Mouse (Mus musculus): Measurements from ENCODE around the gene Galnt15. TPM values are rescaled to one million over a fixed set of nuclear protein-coding genes. Genes with fewer than 3 reads are reported as not detected.

The Galnt15 gene
- not detected in 2 replicates for polyA plus RNA-seq (2014; fragmentation: Nextera tagmentation; extraction: Ambion mirVana)

DNA sequence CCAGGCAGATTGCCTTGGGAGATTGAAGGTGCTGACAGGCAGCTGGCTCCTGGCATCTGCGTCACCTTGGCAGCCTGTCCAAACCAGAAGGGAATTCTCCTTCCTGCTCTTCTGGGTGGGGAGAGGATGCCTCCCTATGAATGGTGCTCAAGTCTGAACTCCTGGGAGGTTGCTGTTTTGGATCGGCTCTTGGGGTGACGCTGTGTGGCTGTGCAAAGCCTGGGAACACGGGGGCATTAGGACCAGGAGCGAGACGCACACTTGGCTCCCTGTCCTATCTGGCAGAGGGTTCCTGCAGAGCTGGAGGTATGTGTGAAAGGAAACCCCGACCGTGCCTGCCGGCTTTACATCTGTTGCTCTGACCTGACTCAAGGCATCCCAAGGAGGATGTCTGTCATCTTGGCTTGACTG is at the start of gene Galnt15:
Gene Galnt15, plus strand, starts transcription at position 309 of the 411 bp plus-strand sequence.
- no peak within 1 kb of the TSS for H3K4me3 ChIP-seq (ENCODE audit: low read depth, low read length)
- peak; percentile 34 for DNase-seq (ENCODE audit: low spot score)
- no peaks in the 10 kb centered on the region for H3K27me3 ChIP-seq (ENCODE audit: control insufficient read depth, insufficient read depth, low read length)
- ATAC-seq (ENCODE audit: insufficient number of reproducible peaks, low FRiP score, low TSS enrichment, low read depth) = no peak
- H3K9me3 ChIP-seq (ENCODE audit: control insufficient read depth, low read length) = no peaks in the 10 kb centered on the region
- peaks cover 10% of the 10 kb centered on the region; the same call in 1 of the 2 replicates for H3K4me1 ChIP-seq (ENCODE audit: control insufficient read depth, insufficient read depth, low read length)
- H3K27ac ChIP-seq (replicated peaks; ENCODE audit: low read depth, low read length) = no peak within 1 kb of the TSS
- no peaks in the 10 kb centered on the region for H3K36me3 ChIP-seq (ENCODE audit: control insufficient read depth, insufficient read depth, low read length)
- no peak within 1 kb of the TSS for H3K9ac ChIP-seq (ENCODE audit: low read length)
- peak within 1 kb of the TSS; percentile 7; the same call in 1 of the 2 replicates for H3K4me2 ChIP-seq (ENCODE audit: low read depth, severe bottlenecking)
- 12% methylated on average over 9 of the region's 9 CpGs for WGBS

DNA sequence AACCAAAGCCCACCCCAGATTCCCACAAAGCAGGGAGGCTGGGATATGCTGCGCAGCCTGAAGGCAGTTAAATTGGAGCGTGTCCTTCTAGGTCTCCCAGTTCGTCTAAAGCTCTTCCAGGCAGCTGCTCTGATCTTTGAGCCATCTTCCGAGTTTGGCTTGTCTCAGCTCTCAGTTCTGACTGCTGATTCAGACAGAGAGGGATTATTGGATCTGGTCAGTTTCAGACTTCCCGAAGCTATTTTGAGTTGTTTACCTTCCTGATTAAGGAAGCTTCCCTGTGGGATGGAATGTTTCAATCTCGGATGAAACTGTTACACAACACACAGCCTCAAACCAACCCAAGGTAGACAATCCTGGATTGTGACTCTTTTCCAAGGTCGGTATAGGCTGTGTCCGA is 34.8 kb upstream of the Galnt15 start:
- DNase-seq (ENCODE audit: low spot score) = no peak
- no peak overlapping the region for H3K4me2 ChIP-seq (ENCODE audit: low read depth, severe bottlenecking)
- H3K4me3 ChIP-seq (ENCODE audit: low read depth, low read length) = no peak overlapping the region
- no peaks in the 10 kb centered on the region for H3K4me1 ChIP-seq (ENCODE audit: control insufficient read depth, insufficient read depth, low read length)
- H3K9me3 ChIP-seq (ENCODE audit: control insufficient read depth, low read length) = no peaks in the 10 kb centered on the region
- no peak overlapping the region for H3K27ac ChIP-seq (replicated peaks; ENCODE audit: low read depth, low read length)
- ATAC-seq (ENCODE audit: insufficient number of reproducible peaks, low FRiP score, low TSS enrichment, low read depth) = no peak
- 61% methylated on average over 8 of the region's 8 CpGs for WGBS
- no peaks in the 10 kb centered on the region for H3K36me3 ChIP-seq (ENCODE audit: control insufficient read depth, insufficient read depth, low read length)
- H3K9ac ChIP-seq (ENCODE audit: low read length) = no peak overlapping the region
- H3K27me3 ChIP-seq (ENCODE audit: control insufficient read depth, insufficient read depth, low read length) = no peaks in the 10 kb centered on the region

DNA sequence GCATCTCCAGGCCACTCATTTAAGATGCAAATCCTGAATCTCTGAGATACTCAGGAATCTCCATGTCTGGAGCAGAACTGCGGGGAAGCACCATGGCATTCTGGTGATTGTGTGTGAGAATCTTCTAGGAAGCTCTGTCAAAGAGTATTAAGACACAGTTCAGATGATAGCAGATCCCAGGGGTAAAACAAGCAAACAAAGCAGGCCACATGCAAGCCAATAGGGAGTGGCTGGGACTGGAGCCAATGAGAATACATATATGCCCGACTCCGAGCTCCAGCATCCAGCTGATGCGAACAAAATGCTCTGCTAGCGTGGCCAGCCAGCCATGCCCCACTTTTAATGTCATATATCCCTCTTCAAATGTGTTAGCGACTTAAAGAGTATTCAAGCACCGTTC is 27.8 kb upstream of the Galnt15 start:
- no peak overlapping the region for H3K9ac ChIP-seq (ENCODE audit: low read length)
- H3K36me3 ChIP-seq (ENCODE audit: control insufficient read depth, insufficient read depth, low read length) = no peaks in the 10 kb centered on the region
- no peak overlapping the region for H3K4me3 ChIP-seq (ENCODE audit: low read depth, low read length)
- DNase-seq (ENCODE audit: low spot score) = no peak
- H3K27ac ChIP-seq (replicated peaks; ENCODE audit: low read depth, low read length) = no peak overlapping the region
- WGBS = 89% methylated on average over 7 of the region's 7 CpGs
- H3K27me3 ChIP-seq (ENCODE audit: control insufficient read depth, insufficient read depth, low read length) = no peaks in the 10 kb centered on the region
- ATAC-seq (ENCODE audit: insufficient number of reproducible peaks, low FRiP score, low TSS enrichment, low read depth) = no peak
- no peak overlapping the region for H3K4me2 ChIP-seq (ENCODE audit: low read depth, severe bottlenecking)
- no peaks in the 10 kb centered on the region for H3K9me3 ChIP-seq (ENCODE audit: control insufficient read depth, low read length)
- H3K4me1 ChIP-seq (ENCODE audit: control insufficient read depth, insufficient read depth, low read length) = no peaks in the 10 kb centered on the region

DNA sequence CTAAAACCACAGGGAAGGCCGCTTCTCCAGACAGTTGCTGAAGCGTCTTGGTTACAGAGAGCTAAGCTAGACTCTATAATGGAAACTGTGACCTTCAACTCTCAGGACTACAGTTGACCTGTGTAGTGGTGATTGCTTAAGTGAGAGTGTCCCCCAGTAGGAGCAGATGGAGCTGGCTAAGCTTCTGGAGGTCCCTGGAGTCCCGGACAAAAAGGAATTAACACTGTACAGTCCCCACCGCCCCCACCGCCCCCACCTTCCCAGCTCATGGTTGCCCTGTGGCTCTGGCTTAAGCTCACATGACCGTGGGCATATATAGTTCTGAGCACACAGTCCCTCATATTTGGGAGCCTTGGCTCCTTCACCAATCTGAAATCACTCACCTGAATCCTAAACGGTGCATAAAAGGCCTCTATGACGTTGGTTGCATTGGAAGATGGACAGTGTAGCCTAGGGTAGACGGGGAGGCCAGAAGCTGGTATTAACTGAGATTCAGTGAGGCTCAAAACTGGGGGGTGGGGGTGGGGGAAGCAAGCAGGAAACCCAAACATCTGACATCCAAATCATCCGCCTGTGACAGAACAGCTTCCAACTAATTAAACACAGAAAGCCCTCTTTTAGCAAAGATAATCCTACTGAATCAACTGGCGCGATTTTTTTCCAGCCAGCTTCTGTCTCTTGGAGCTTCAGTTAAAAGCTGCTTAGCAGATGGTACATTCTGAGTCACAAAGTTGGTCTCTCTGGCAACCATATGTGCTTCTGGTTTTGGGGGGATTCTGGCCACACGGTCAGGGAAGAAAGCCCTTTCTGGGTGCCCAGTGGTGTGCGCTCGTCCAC is 26.1 kb upstream of the Galnt15 start:
- H3K9me3 ChIP-seq (ENCODE audit: control insufficient read depth, low read length) = no peaks in the 10 kb centered on the region
- H3K27me3 ChIP-seq (ENCODE audit: control insufficient read depth, insufficient read depth, low read length) = no peaks in the 10 kb centered on the region
- H3K27ac ChIP-seq (replicated peaks; ENCODE audit: low read depth, low read length) = no peak overlapping the region
- H3K9ac ChIP-seq (ENCODE audit: low read length) = no peak overlapping the region
- no peak overlapping the region for H3K4me3 ChIP-seq (ENCODE audit: low read depth, low read length)
- ATAC-seq (ENCODE audit: insufficient number of reproducible peaks, low FRiP score, low TSS enrichment, low read depth) (no peak), DNase-seq (ENCODE audit: low spot score) (no peak)
- H3K4me1 ChIP-seq (ENCODE audit: control insufficient read depth, insufficient read depth, low read length) = no peaks in the 10 kb centered on the region
- H3K4me2 ChIP-seq (ENCODE audit: low read depth, severe bottlenecking) = no peak overlapping the region
- 77% methylated on average over 15 of the region's 15 CpGs for WGBS
- no peaks in the 10 kb centered on the region for H3K36me3 ChIP-seq (ENCODE audit: control insufficient read depth, insufficient read depth, low read length)

DNA sequence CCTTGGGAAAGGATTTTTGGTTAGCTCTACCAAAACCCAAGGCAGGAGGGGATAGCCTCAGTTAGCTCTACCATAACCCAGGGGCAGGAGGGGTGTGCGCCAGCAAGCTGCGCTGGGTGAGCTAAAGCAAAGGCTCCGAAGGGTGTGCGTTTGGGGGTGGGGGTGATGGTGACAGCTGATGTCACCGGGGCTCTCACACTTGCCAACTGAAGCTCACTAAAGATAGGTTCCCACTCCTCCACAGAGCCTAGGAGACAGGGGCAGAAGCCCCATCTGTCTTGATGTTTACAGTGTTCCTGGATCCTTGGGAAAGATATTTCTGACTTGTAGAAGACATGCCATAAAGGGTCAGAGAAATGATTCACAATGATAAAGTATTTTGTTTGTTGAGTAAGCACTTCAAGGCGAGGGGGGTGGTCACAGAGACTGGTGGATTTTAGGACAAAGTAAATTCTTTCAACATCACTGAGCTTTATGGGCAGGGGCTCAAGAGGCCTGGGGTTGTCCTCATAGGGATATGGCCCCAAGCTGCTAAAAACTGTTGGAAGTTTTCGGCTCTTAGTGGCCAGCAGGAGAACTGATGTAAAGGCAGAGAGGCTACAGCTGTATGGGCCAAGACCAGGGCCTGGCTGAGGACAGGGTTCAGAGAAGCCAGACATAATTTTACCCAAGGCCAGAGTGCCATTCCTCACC is 24.7 kb upstream of the Galnt15 start:
- no peak for DNase-seq (ENCODE audit: low spot score)
- ATAC-seq (ENCODE audit: insufficient number of reproducible peaks, low FRiP score, low TSS enrichment, low read depth) = no peak
- Histone ChIP-seq H3K4me2 (ENCODE audit: low read depth, severe bottlenecking) (no peak overlapping the region), H3K9ac (ENCODE audit: low read length) (no peak overlapping the region), H3K4me3 (ENCODE audit: low read depth, low read length) (no peak overlapping the region), H3K27me3 (ENCODE audit: control insufficient read depth, insufficient read depth, low read length) (no peaks in the 10 kb centered on the region), H3K36me3 (ENCODE audit: control insufficient read depth, insufficient read depth, low read length) (no peaks in the 10 kb centered on the region), H3K4me1 (ENCODE audit: control insufficient read depth, insufficient read depth, low read length) (no peaks in the 10 kb centered on the region), H3K9me3 (ENCODE audit: control insufficient read depth, low read length) (no peaks in the 10 kb centered on the region), H3K27ac (replicated peaks; ENCODE audit: low read depth, low read length) (no peak overlapping the region)
- WGBS = 73% methylated on average over 7 of the region's 7 CpGs

DNA sequence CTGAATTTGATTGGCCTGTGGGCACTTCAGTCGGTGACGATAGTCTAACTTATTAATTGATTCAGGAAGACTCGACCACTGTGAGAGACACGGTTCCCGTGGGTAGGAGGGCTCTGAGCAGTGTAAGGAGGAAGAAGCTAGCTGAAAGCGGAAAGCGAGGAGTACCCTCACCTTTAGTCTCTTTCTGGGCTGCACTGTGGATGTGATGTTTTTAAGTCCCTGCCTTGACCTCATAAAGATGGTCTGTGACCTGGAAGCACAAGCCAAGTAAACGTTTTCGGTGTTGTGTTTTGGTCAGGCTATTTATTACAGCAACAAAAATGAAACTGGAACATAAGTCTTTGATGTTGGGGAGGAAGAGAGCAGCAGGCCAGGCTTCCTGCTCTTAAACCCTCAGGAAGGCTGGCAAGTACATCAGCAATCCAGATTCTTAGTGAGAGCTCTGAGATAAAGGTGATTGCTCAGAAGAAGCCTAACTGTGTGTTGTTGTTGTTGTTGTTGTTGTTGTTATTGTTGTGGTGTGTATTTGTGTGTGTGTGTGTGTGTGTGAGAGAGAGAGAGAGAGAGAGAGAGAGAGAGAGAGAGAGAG is 23.0 kb upstream of the Galnt15 start:
- Histone ChIP-seq H3K9ac (ENCODE audit: low read length) (no peak overlapping the region), H3K9me3 (ENCODE audit: control insufficient read depth, low read length) (no peaks in the 10 kb centered on the region), H3K27me3 (ENCODE audit: control insufficient read depth, insufficient read depth, low read length) (no peaks in the 10 kb centered on the region), H3K4me3 (ENCODE audit: low read depth, low read length) (no peak overlapping the region), H3K36me3 (ENCODE audit: control insufficient read depth, insufficient read depth, low read length) (no peaks in the 10 kb centered on the region), H3K4me2 (ENCODE audit: low read depth, severe bottlenecking) (no peak overlapping the region), H3K4me1 (ENCODE audit: control insufficient read depth, insufficient read depth, low read length) (no peaks in the 10 kb centered on the region), H3K27ac (replicated peaks; ENCODE audit: low read depth, low read length) (no peak overlapping the region)
- no peak for DNase-seq (ENCODE audit: low spot score)
- no peak for ATAC-seq (ENCODE audit: insufficient number of reproducible peaks, low FRiP score, low TSS enrichment, low read depth)
- 76% methylated on average over 9 of the region's 9 CpGs for WGBS

DNA sequence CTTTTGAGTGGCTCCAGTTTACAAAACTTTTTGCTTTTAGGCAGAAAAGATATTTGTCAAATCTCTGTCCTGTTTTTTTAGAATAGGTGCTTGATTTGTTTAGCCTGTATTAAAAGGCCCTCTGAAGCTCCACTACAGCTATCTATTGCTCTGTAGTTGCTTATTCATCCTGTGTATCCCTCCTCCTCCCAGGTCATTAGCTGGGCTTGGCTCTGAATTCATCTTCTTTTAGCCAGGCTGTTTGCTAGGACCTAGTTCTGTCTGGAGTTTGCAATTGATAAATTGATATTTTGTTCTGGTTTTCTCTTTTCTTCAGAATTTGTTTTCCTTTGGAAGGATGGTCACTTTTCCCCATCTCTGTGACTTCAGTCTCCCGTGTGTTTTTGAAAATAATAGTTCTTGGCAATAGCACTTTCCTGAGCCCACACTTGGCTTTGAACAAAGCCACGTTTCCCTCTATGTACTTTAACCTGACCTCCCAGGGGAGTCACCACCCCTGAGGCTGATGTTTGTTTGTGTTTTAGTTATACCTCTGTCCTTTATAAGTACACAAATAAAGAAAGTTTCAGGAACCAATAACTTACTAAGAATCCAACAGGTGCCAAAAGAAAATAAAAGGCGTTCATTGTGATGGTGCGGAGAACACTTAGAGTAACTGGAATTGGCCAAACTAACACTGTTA is 21.0 kb upstream of the Galnt15 start:
- DNase-seq (ENCODE audit: low spot score) = no peak
- 90% methylated on average over 4 of the region's 4 CpGs for WGBS

DNA sequence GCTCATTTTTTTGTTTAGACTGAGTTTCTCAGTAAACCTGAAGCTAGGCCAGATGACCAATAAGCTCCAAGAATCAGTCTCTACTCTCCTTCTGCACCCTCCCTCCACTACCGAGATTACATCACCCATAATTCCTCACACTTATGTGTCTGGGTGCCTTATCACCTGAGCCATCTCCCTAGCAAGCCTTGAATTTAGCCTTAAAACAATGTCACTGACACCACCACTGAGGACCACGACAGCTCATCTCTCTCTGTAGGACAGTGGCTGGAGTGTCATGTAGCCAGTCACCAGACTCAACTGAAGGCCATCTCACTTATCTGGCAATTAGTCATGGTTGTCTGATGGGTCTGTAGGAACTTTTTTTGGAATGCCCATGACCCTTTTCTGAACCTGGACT is 19.1 kb upstream of the Galnt15 start:
- Histone ChIP-seq H3K9ac (ENCODE audit: low read length) (no peak overlapping the region), H3K36me3 (ENCODE audit: control insufficient read depth, insufficient read depth, low read length) (no peaks in the 10 kb centered on the region), H3K4me3 (ENCODE audit: low read depth, low read length) (no peak overlapping the region), H3K4me2 (ENCODE audit: low read depth, severe bottlenecking) (no peak overlapping the region), H3K27ac (replicated peaks; ENCODE audit: low read depth, low read length) (no peak overlapping the region), H3K9me3 (ENCODE audit: control insufficient read depth, low read length) (no peaks in the 10 kb centered on the region), H3K4me1 (ENCODE audit: control insufficient read depth, insufficient read depth, low read length) (no peaks in the 10 kb centered on the region), H3K27me3 (ENCODE audit: control insufficient read depth, insufficient read depth, low read length) (no peaks in the 10 kb centered on the region)
- WGBS = 88% methylated on average over 2 of the region's 2 CpGs
- no peak for ATAC-seq (ENCODE audit: insufficient number of reproducible peaks, low FRiP score, low TSS enrichment, low read depth)
- DNase-seq (ENCODE audit: low spot score) = no peak

More for the DNA sequence above, 21.0 kb upstream of the Galnt15 start:
- no peak overlapping the region for H3K27ac ChIP-seq (replicated peaks; ENCODE audit: low read depth, low read length)
- no peak overlapping the region for H3K9ac ChIP-seq (ENCODE audit: low read length)
- H3K4me3 ChIP-seq (ENCODE audit: low read depth, low read length) = no peak overlapping the region
- no peak for ATAC-seq (ENCODE audit: insufficient number of reproducible peaks, low FRiP score, low TSS enrichment, low read depth)
- no peaks in the 10 kb centered on the region for H3K9me3 ChIP-seq (ENCODE audit: control insufficient read depth, low read length)
- no peaks in the 10 kb centered on the region for H3K36me3 ChIP-seq (ENCODE audit: control insufficient read depth, insufficient read depth, low read length)
- no peaks in the 10 kb centered on the region for H3K27me3 ChIP-seq (ENCODE audit: control insufficient read depth, insufficient read depth, low read length)
- H3K4me1 ChIP-seq (ENCODE audit: control insufficient read depth, insufficient read depth, low read length) = no peaks in the 10 kb centered on the region
- no peak overlapping the region for H3K4me2 ChIP-seq (ENCODE audit: low read depth, severe bottlenecking)

Measured in limb, embryonic 11.5 days (tissue).